Mouse (Mus musculus) lung, adult 2 months (tissue): ENCODE measurements around the gene Sytl2.

Experiments used
- CTCF ChIP-seq: fragments of 200-500 bp; IDR thresholded peaks from 2 replicates; pipeline ENCODE4 v1.5.1; 2011; ENCODE audit warnings: mild to moderate bottlenecking, low read length, control low read depth; ENCODE audit not compliant: insufficient read depth
- POLR2A ChIP-seq: fragments of 200-500 bp; IDR thresholded peaks from 2 replicates; pipeline ENCODE4 v1.6.1; 2011; ENCODE audit warnings: low read depth, mild to moderate bottlenecking, control low read depth, low read length, borderline replicate concordance; ENCODE audit errors: extremely low read depth

DNA sequence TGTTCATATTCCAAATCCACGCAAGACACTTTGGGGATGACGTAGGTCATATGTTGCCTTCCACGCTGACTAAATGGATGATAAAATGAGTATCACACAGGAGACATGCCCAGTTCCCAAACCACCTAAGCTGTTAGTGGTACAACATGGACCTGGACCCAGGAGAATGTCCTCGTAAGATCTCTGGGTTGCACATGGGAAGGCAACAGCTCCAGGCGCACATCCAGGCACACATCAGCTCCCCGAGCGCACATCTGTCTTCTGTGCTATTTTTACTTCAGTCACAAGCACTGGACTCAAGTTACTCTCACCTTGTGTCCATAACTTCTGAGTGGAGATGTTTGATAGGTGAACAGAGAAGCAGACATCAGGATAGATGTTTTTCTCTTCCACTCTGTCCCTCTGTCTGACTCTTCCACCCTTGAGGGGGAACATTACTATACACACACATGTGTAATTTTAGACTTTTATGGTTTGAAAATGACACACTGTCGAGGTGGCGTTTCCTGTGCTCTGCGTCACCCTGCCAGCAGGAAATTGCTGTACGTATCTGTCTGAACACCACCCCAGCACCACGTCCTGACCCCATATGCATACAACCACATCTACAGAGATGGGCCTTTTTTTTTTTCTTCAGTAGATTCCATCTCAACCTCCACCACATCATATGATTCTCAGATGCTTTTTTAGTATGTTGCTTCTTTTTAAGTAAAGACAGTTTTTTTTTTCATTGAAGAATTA, 51.6 kb downstream of the Sytl2 start:
- TF ChIP-seq CTCF, result no peak
- no peak for TF ChIP-seq POLR2A
